Mouse (Mus musculus) adrenal gland, postnatal 25 days (tissue): ENCODE measurements at regions not wholly inside any gene's neighbourhood (a gene's known extent, or its start where the extent isn't known, plus 50 kb on each side); places are given as distances from the start of the nearest gene placed in this dataset.

Source experiments
- DNase-seq: peaks from one replicate; pipeline ENCODE4 v3.0.0; 2021; ENCODE audit warnings: mixed read lengths

- no peak for DNase-seq
Measured at GRCm38 (mm10) chr14:110276192-110276591, 478.8 kb downstream of the Slitrk6 start.

- no peak for DNase-seq
Measured at GRCm38 (mm10) chr14:110271270-110271669, 483.7 kb downstream of the Slitrk6 start.

- no peak for DNase-seq
Measured at GRCm38 (mm10) chr14:110244466-110244865, 510.5 kb downstream of the Slitrk6 start.

GRCm38 (mm10) chr14:110243549-110243948, 511.4 kb downstream of the Slitrk6 start:
- DNase-seq = no peak

GRCm38 (mm10) chr14:110238800-110239199, 516.1 kb downstream of the Slitrk6 start:
- DNase-seq = no peak

- DNase-seq = no peak
Measured at GRCm38 (mm10) chr14:110224678-110225446, 530.1 kb downstream of the Slitrk6 start.

GRCm38 (mm10) chr14:110190987-110191607, 563.9 kb downstream of the Slitrk6 start:
- no peak for DNase-seq

- no peak for DNase-seq
Measured at GRCm38 (mm10) chr14:110190471-110190870, 564.5 kb downstream of the Slitrk6 start.

GRCm38 (mm10) chr14:110179166-110179565, 575.8 kb downstream of the Slitrk6 start:
- no peak for DNase-seq

GRCm38 (mm10) chr14:110171162-110172117, 583.5 kb downstream of the Slitrk6 start:
- DNase-seq = no peak

GRCm38 (mm10) chr14:110168632-110169031, 586.3 kb downstream of the Slitrk6 start:
- no peak for DNase-seq

GRCm38 (mm10) chr14:110128265-110128664, 626.7 kb downstream of the Slitrk6 start:
- no peak for DNase-seq

GRCm38 (mm10) chr14:110125936-110126710, 628.8 kb downstream of the Slitrk6 start:
- DNase-seq = no peak

GRCm38 (mm10) chr14:110122710-110123109, 632.2 kb downstream of the Slitrk6 start:
- DNase-seq = no peak

GRCm38 (mm10) chr14:110115578-110115977, 639.4 kb downstream of the Slitrk6 start:
- DNase-seq = no peak

GRCm38 (mm10) chr14:110100852-110101251, 654.1 kb downstream of the Slitrk6 start:
- no peak for DNase-seq

- no peak for DNase-seq
Measured at GRCm38 (mm10) chr14:110078351-110078750, 676.6 kb downstream of the Slitrk6 start.

- DNase-seq = no peak
Measured at GRCm38 (mm10) chr14:110047748-110048147, 707.2 kb downstream of the Slitrk6 start.

- DNase-seq = no peak
Measured at GRCm38 (mm10) chr14:110043211-110043610, 711.7 kb downstream of the Slitrk6 start.

- no peak for DNase-seq
Measured at GRCm38 (mm10) chr14:110021812-110022211, 733.1 kb downstream of the Slitrk6 start.

- no peak for DNase-seq
Measured at GRCm38 (mm10) chr14:110015126-110015525, 739.8 kb downstream of the Slitrk6 start.

- DNase-seq = no peak
Measured at GRCm38 (mm10) chr14:110013229-110013628, 741.7 kb downstream of the Slitrk6 start.
